Mouse (Mus musculus): ENCODE measurements around the gene Eral1. TPM values are rescaled to one million over a fixed set of nuclear protein-coding genes. Genes with fewer than 3 reads are reported as not detected.
A peak's percentile ranks its signal among the peaks of the same experiment; 100 is the strongest.

The Eral1 gene
- polyA plus RNA-seq (2016; fragmentation: Nextera tagmentation; extraction: Ambion mirVana): 40.6 and 41.4 TPM in 2 replicates

DNA sequence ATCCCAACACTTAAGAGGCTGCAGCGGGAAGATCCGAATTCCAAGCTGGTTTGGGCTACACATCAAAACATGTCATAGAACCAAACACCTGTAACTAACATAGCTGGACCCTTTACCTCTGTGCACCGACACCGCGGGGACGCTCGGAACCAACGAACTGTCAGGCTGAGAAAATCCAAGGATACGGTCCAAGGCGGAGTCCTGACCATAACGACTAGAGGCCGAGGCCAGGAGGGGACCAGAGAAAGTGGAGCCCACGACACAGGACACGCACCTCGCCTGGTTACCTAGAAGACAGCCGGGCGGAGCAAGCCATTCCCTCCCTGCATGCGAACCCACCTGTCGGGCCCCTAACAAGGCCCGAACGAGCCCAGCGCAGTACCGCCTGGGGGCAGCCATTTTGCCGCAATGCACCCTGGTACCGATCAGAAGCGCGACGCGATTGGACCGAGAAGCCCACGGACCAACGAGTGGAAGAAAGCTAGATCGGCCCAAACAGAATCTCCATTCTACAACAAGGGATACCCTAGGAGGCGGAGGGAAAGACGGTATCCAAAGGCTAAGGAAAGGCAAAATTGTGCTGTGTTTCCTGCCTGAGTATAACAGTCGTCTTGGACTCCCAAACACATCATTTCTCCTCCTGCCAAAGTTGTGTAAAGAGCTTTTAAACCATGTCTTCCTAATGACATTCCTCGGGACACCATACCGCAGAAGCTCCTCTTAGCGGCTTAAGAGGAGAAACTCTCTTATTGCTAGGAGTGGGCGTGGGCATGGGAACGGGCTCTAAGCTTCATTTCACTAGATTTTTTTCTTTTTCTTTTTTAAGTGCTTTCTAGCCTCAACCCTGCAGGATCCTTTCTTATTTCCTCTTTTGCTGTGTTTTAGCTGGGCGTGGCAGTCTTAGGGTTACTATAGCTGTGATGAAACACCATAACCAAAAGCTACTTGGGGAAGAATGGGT is at the start of gene Eral1:
TSS of gene Eral1 (minus strand) at position 423 of the 961 bp plus-strand sequence.
- peak within 1 kb of the TSS; percentile 88 for H3K27ac ChIP-seq
- peaks cover 18% of the 10 kb centered on the region for H3K4me1 ChIP-seq (replicated peaks)
- H3K36me3 ChIP-seq: peaks cover 31% of the 10 kb centered on the region
- 1% methylated on average over 42 of the region's 42 CpGs for WGBS
- H3K4me3 ChIP-seq: peak within 1 kb of the TSS; percentile 64
- H3K9me3 ChIP-seq: no peaks in the 10 kb centered on the region
- peak; percentile 82 for DNase-seq (ENCODE audit: low spot score)
- no peaks in the 10 kb centered on the region for H3K27me3 ChIP-seq (ENCODE audit: insufficient read depth, poor library complexity, severe bottlenecking)

DNA sequence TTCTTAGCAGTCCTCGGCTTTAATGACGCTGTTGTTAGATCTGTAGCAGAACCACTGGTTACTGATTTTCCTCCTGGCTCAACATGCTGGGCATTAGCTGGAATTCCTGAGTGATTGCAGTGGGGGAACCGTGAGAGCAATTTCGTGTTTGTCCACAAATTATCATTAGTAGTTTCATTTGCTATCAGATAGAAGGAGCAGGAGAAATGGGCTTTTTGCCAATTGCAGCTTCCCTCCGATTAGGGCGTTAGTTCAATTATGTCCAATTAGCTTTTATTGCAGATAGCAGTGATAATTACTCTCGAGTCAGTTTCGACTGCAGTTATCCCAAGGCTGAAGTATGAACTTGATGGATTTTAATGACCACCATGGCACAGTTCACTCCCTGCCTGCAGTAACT is 49.3 kb upstream of the Eral1 start:
- no peak for DNase-seq (ENCODE audit: low spot score)
- 92% methylated on average over 8 of the region's 8 CpGs for WGBS
- Histone ChIP-seq H3K9me3 (no peaks in the 10 kb centered on the region), H3K4me1 (replicated peaks) (0 out of 2 replicates have a peak, but pooled peaks cover 4% of the 10 kb centered on the region), H3K27ac (no peak overlapping the region), H3K27me3 (ENCODE audit: insufficient read depth, poor library complexity, severe bottlenecking) (no peaks in the 10 kb centered on the region), H3K4me3 (no peak overlapping the region), H3K36me3 (peaks cover 8% of the 10 kb centered on the region; the same call in 1 of the 2 replicates)

DNA sequence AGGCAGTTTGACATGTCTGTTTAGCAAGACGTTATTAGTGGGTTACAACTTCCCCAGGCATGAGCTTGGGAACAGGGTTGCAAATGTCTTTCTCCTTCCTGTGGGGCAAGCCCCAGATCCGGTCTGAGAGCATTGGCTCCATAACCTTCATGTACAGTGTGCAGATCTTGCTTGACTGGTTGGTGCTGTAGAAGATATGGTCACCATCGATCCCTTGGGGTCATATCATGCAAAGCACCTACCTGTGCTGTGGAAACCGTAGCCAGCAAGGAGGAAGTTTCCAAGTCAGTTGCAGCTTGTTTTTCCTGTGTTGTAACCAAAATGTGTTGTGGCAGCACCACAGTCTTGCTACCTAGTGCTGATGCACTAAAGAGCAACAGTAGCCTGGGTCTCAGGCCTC is 46.6 kb upstream of the Eral1 start:
- DNase-seq (ENCODE audit: low spot score): no peak
- Histone ChIP-seq H3K36me3 (peaks cover 13% of the 10 kb centered on the region; the same call in 1 of the 2 replicates), H3K27me3 (ENCODE audit: insufficient read depth, poor library complexity, severe bottlenecking) (no peaks in the 10 kb centered on the region), H3K4me1 (replicated peaks) (0 out of 2 replicates have a peak, but pooled peaks cover 4% of the 10 kb centered on the region), H3K4me3 (no peak overlapping the region), H3K9me3 (no peaks in the 10 kb centered on the region), H3K27ac (no peak overlapping the region)
- WGBS: 94% methylated on average over 4 of the region's 4 CpGs

DNA sequence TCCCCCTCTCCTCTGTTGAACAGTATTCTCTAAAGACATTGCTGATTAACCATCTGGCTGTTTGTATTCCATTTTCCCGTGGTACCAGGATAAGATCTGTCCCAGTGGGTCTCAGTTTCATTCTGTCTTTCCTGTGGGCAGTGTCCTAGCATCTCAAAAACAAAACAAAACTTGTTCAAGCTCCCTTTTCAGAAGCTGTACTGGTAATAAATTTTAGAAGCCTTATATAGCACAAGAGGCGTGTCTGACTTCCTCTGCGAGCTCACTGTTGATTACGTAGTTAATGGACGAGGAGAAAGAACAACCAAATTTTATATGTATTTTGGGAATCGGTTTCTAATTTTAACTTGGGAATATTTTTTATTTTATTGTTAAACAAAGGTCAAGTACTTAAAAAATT is 45.5 kb upstream of the Eral1 start:
- DNase-seq (ENCODE audit: low spot score): no peak
- WGBS: 84% methylated on average over 6 of the region's 6 CpGs

DNA sequence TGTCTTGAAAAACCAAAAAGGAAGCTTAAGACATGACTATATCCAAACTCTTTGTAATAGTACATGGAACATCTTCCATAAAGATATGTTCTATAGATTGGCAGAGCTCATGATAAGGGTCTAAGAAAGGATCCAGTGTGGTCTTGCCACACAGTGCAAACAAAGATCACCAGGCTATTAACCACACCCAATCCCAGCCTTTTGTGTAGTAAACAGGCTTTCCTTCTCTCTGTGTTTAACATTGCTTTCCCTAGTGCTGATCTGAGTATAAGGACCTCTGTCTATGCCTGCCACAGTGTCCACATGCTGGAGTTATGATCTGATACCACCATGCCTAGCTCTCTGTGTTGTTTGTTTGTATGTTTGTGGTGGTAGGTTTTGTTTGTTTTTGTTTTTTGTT is 43.6 kb upstream of the Eral1 start:
- H3K4me3 ChIP-seq: no peak overlapping the region
- no peaks in the 10 kb centered on the region for H3K27me3 ChIP-seq (ENCODE audit: insufficient read depth, poor library complexity, severe bottlenecking)
- 0 out of 2 replicates have a peak, but pooled peaks cover 4% of the 10 kb centered on the region for H3K4me1 ChIP-seq (replicated peaks)
- no peak overlapping the region for H3K27ac ChIP-seq
- H3K9me3 ChIP-seq: no peaks in the 10 kb centered on the region
- H3K36me3 ChIP-seq: peaks cover 8% of the 10 kb centered on the region; the same call in 1 of the 2 replicates
- DNase-seq (ENCODE audit: low spot score): no peak

More for the DNA sequence above, 45.5 kb upstream of the Eral1 start:
- Histone ChIP-seq H3K4me1 (replicated peaks) (0 out of 2 replicates have a peak, but pooled peaks cover 4% of the 10 kb centered on the region), H3K4me3 (no peak overlapping the region), H3K27me3 (ENCODE audit: insufficient read depth, poor library complexity, severe bottlenecking) (no peaks in the 10 kb centered on the region), H3K36me3 (peaks cover 8% of the 10 kb centered on the region; the same call in 1 of the 2 replicates), H3K27ac (no peak overlapping the region), H3K9me3 (no peaks in the 10 kb centered on the region)

DNA sequence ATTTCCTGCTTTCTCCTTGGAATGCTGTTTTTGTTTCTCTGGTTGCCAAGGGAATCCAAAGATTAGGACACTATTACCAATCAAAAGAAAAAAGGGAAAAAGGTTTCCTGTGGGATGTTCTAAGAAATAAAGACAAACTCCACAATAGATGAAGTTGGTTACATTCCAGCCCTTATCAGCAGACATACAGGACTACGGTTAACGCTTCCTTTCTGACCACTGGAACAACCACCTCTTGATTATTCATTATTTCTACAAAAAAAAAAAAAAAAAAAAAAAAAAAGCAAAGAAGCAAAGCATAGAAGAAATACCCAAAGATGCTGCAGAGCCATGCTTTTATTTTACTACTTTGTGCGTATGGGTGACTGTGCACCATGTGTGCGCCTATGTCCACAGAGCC is 42.6 kb upstream of the Eral1 start:
- no peak overlapping the region for H3K4me3 ChIP-seq
- H3K27me3 ChIP-seq (ENCODE audit: insufficient read depth, poor library complexity, severe bottlenecking): no peaks in the 10 kb centered on the region
- H3K27ac ChIP-seq: no peak overlapping the region
- no peak for DNase-seq (ENCODE audit: low spot score)
- 97% methylated on average over 4 of the region's 4 CpGs for WGBS
- 0 out of 2 replicates have a peak, but pooled peaks cover 4% of the 10 kb centered on the region for H3K4me1 ChIP-seq (replicated peaks)
- H3K9me3 ChIP-seq: no peaks in the 10 kb centered on the region
- H3K36me3 ChIP-seq: peaks cover 8% of the 10 kb centered on the region; the same call in 1 of the 2 replicates

DNA sequence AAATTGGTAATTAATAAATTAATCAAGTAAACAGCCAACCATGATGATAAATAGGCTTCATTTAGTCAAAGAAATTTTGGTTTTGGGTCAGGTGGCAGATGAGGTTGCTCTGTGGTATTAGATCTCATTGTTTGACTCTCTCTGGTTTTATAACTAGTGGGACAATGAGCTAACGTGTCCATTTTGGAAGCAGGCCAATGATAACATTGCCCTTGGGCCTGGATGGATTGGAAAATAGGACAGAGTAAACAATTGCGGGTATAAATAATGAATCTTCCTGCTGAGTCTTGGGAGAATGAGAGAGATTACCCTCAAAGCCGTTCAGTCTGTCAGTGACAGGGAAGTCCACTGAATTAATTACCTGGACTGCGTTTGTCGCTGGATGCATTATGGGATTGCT is 41.0 kb upstream of the Eral1 start:
- 86% methylated on average over 5 of the region's 5 CpGs for WGBS
- DNase-seq (ENCODE audit: low spot score): no peak
- peaks cover 12% of the 10 kb centered on the region for H3K4me1 ChIP-seq (replicated peaks)

DNA sequence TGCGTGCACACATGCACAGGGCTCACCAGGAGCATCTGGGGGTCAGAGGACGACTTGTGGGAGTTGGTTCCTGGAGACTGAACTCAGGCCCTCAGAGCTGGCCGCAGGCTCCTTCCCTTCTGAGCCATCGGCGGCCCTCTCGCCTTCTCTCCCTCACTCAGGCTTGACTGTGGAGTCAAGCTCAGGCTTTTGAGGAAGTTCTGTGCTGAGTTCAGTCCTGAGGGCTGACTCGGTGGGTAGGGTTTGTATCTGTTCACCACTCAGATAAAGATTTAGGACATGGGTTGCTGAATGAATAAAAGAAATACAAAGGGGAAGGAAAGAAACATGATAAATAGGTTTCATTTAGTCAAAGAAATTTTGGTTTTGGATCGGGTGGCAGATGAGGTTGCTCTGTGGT is 39.7 kb upstream of the Eral1 start:
- peaks cover 6% of the 10 kb centered on the region; the same call in 1 of the 2 replicates for H3K36me3 ChIP-seq
- no peak for DNase-seq (ENCODE audit: low spot score)
- 74% methylated on average over 8 of the region's 8 CpGs for WGBS

More for the DNA sequence above, 41.0 kb upstream of the Eral1 start:
- peaks cover 6% of the 10 kb centered on the region; the same call in 1 of the 2 replicates for H3K36me3 ChIP-seq
- H3K27ac ChIP-seq: no peak overlapping the region
- H3K9me3 ChIP-seq: no peaks in the 10 kb centered on the region
- no peak overlapping the region for H3K4me3 ChIP-seq
- no peaks in the 10 kb centered on the region for H3K27me3 ChIP-seq (ENCODE audit: insufficient read depth, poor library complexity, severe bottlenecking)

DNA sequence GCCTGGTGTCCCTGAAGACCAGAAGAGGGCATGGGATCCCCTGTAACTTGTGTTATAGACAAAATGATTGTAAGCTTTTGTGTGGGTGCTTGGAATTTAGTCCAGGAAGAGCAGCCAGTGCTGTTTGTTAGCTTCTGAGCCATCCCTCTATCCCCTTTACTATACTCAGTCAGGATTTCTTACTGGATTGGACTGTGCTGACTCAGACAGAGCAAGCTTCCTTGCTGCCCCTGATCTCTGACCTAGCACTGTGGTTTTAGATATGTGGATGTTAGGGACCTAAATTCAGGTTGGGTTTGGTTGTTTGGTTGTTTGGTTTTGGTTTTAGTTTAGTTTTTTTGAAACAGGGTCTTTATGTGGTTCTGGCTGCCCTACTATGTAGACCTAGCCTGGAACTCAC is 38.3 kb upstream of the Eral1 start:
- no peaks in the 10 kb centered on the region for H3K9me3 ChIP-seq
- peaks cover 35% of the 10 kb centered on the region for H3K4me1 ChIP-seq (replicated peaks)
- H3K36me3 ChIP-seq: peaks cover 5% of the 10 kb centered on the region; the same call in 1 of the 2 replicates
- no peak overlapping the region for H3K27ac ChIP-seq
- H3K4me3 ChIP-seq: no peak overlapping the region
- no peak for DNase-seq (ENCODE audit: low spot score)
- H3K27me3 ChIP-seq (ENCODE audit: insufficient read depth, poor library complexity, severe bottlenecking): no peaks in the 10 kb centered on the region

More for the DNA sequence above, 39.7 kb upstream of the Eral1 start:
- Histone ChIP-seq H3K27me3 (ENCODE audit: insufficient read depth, poor library complexity, severe bottlenecking) (no peaks in the 10 kb centered on the region), H3K27ac (no peak overlapping the region), H3K4me1 (replicated peaks) (peaks cover 21% of the 10 kb centered on the region), H3K4me3 (no peak overlapping the region), H3K9me3 (no peaks in the 10 kb centered on the region)

DNA sequence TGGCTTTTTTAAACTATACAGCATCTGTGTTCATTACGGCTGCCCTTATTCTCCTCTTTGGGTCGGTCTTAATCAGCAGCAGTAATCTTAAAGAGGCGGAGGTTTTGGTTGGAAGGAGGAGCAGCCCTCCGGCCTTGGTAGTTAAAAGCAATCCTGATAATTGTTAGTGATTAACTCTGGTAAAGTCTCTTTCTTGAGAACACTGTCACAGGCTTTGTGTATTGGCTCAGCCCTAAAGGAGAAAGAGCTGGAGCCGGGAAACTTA is 35.9 kb upstream of the Eral1 start:
- WGBS: 20% methylated on average over 5 of the region's 5 CpGs

DNA sequence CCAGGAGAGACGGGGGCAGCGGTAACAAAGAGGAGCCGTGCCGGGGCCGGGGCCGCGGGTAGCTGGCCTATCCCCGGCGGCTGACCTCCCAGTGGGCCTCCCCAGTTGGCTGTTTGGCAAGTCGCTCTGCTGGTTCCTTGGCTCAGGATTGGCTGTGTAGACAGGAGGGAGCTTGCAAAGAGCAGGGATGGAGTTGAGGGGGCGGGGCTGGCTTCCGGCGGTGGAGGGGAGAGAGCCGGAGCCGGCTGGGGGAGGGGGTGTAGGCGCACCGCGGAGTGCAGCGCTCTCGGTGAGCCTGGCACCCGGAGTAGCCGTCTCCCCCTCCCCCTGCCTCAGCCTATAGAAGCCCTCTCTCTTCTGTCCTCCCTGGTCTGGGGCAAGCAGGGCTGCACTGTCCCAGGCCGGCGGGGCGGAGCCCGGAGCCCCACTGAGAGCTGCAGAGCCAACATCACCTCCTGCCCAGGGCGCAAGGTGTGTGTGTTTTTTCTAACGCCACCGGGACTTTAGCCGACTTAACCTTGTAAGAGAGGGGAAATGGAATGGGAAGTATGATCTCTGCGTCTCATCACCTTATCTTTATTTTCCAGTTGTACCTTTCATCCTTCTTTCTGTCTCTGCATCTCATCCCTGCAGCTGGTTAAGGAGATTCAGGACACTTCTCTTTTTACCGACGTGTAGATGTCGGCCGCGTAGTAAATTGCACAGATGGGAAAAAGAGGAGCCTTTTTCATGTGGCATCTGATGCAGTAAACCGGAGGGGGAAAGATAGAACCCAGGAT is 35.4 kb upstream of the Eral1 start:
- H3K4me3 ChIP-seq: peak overlapping the region; percentile 72
- H3K27ac ChIP-seq: peak overlapping the region; percentile 97
- under 1% methylated on average over 37 of the region's 37 CpGs for WGBS
- H3K36me3 ChIP-seq: no peaks in the 10 kb centered on the region
- H3K9me3 ChIP-seq: no peaks in the 10 kb centered on the region
- peak; percentile 98 for DNase-seq (ENCODE audit: low spot score)
- H3K27me3 ChIP-seq (ENCODE audit: insufficient read depth, poor library complexity, severe bottlenecking): no peaks in the 10 kb centered on the region
- H3K4me1 ChIP-seq (replicated peaks): peaks cover 38% of the 10 kb centered on the region

More for the DNA sequence above, 35.9 kb upstream of the Eral1 start:
- Histone ChIP-seq H3K27me3 (ENCODE audit: insufficient read depth, poor library complexity, severe bottlenecking) (no peaks in the 10 kb centered on the region), H3K36me3 (no peaks in the 10 kb centered on the region), H3K4me3 (peak overlapping the region; percentile 72), H3K27ac (peak overlapping the region; percentile 97), H3K9me3 (no peaks in the 10 kb centered on the region), H3K4me1 (replicated peaks) (peaks cover 38% of the 10 kb centered on the region)
- DNase-seq (ENCODE audit: low spot score): no peak

DNA sequence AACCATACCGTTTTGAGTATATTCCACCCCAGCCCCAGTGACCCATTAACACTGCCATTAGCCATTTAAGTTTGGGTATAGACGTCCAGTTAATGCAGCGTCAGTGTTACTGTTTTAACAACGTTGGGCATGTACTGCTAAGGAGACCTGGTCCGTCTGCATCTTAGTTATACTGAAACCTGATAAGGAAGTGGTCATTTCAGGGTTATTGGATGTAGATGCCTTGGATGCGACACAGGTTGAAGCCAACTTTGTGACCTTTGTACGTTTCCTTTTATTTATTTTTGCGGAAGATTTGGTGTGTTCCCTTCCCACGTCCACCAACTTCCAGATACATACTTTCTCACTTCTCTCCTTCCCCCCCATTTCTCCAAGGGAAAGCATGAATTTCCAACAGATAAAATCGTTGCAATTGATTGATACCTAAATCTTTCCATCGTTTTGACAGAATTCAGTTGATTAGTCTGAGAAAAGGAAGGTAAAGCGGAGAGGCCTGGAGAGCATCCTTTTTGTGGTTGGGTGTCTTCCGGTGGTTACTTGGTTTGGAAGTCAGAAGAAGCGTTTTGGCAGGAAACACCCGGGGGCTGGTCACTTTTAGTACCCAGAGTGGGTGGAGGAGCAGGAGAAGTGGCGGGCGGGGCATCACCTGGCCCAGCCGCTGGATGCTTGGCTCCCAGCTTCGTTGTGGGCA is 34.6 kb upstream of the Eral1 start:
- 13% methylated on average over 19 of the region's 19 CpGs for WGBS
- Histone ChIP-seq H3K27ac (peak overlapping the region; percentile 97), H3K9me3 (no peaks in the 10 kb centered on the region), H3K27me3 (ENCODE audit: insufficient read depth, poor library complexity, severe bottlenecking) (no peaks in the 10 kb centered on the region), H3K36me3 (no peaks in the 10 kb centered on the region), H3K4me3 (peak overlapping the region; percentile 72), H3K4me1 (replicated peaks) (peaks cover 38% of the 10 kb centered on the region)
- DNase-seq (ENCODE audit: low spot score): peak; percentile 17
